Mouse (Mus musculus) thymus, postnatal 14 days (tissue): ENCODE data around the gene S1pr1.

ENCODE experiments used
- DNase-seq: peaks from one replicate; pipeline ENCODE4 v3.0.0; 2021

The S1pr1 gene

GRCm38 (mm10) chr3:115711924-115712807 lies 2.7 kb downstream of the S1pr1 start:
- DNase-seq, result no peak

- no peak for DNase-seq
Measured at GRCm38 (mm10) chr3:115711393-115711792, 3.5 kb downstream of the S1pr1 start.

GRCm38 (mm10) chr3:115710051-115710450 lies 4.8 kb downstream of the S1pr1 start:
- DNase-seq, result no peak

GRCm38 (mm10) chr3:115709118-115709574 lies 5.7 kb downstream of the S1pr1 start:
- DNase-seq, result no peak

GRCm38 (mm10) chr3:115706736-115707135 lies 8.1 kb downstream of the S1pr1 start:
- no peak for DNase-seq

GRCm38 (mm10) chr3:115704254-115704908 lies 10.5 kb downstream of the S1pr1 start:
- no peak for DNase-seq

GRCm38 (mm10) chr3:115703720-115704119 lies 11.2 kb downstream of the S1pr1 start:
- DNase-seq, result no peak

GRCm38 (mm10) chr3:115702089-115702488 lies 12.8 kb downstream of the S1pr1 start:
- DNase-seq, result no peak

- DNase-seq, result no peak
Measured at GRCm38 (mm10) chr3:115695194-115695891, 19.5 kb downstream of the S1pr1 start.

GRCm38 (mm10) chr3:115694168-115694567 lies 20.7 kb downstream of the S1pr1 start:
- no peak for DNase-seq

GRCm38 (mm10) chr3:115693390-115693789 lies 21.5 kb downstream of the S1pr1 start:
- no peak for DNase-seq

GRCm38 (mm10) chr3:115692857-115693256 lies 22.0 kb downstream of the S1pr1 start:
- no peak for DNase-seq

- no peak for DNase-seq
Measured at GRCm38 (mm10) chr3:115692384-115692783, 22.5 kb downstream of the S1pr1 start.

- no peak for DNase-seq
Measured at GRCm38 (mm10) chr3:115689920-115690319, 25.0 kb downstream of the S1pr1 start.

- DNase-seq, result no peak
Measured at GRCm38 (mm10) chr3:115689352-115689751, 25.5 kb downstream of the S1pr1 start.

- no peak for DNase-seq
Measured at GRCm38 (mm10) chr3:115687821-115688220, 27.1 kb downstream of the S1pr1 start.

GRCm38 (mm10) chr3:115682328-115683088 lies 32.4 kb downstream of the S1pr1 start:
- peak; percentile 71 for DNase-seq

- DNase-seq, result no peak
Measured at GRCm38 (mm10) chr3:115681184-115681583, 33.7 kb downstream of the S1pr1 start.

GRCm38 (mm10) chr3:115679022-115679421 lies 35.9 kb downstream of the S1pr1 start:
- peak; percentile 13 for DNase-seq

GRCm38 (mm10) chr3:115675546-115676535 lies 39.0 kb downstream of the S1pr1 start:
- no peak for DNase-seq

GRCm38 (mm10) chr3:115674665-115675064 lies 40.2 kb downstream of the S1pr1 start:
- no peak for DNase-seq
